Mouse (Mus musculus) gastrocnemius, postnatal 36 days (tissue): ENCODE data around the gene Cdkal1. TPM values are rescaled to one million over a fixed set of nuclear protein-coding genes. Genes with fewer than 3 reads are reported as not detected.

Experiments used
- DNase-seq, 2 experiments: peaks; one replicate each; pipeline ENCODE4 v3.0.0; 2022
- intact Hi-C: fragments of 180-260 bp; cut with DNase I; formaldehyde crosslinking; loops from one replicate; pipeline ENCODE4 v1.15.1; 2025
- total RNA-seq, 2 experiments: library from RNA; stranded (reverse); gene quantifications; 2 replicates each; pipeline ENCODE4 v1.2.3; 2021

Cdkal1 gene
- total RNA-seq, 2 experiments from 2014 or later: 29.1 to 31.3 TPM

DNA sequence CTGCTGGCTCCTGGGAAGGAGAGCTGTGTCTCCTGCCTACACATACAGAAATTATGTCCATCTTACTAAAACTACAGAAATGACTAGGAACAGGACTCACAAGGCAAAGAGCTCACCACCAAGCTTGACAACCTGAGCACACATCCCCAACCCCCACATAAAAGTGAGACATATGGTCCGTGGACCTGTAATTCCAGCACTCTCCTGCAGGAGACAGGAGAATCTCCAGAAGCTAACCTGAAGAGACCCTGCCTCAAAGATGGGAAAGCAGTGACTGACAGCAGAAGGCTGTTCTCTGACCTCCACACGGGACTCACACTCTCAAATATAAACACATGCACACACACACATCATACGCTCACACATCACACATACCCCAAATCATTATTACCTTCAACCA lies 36.3 kb downstream of the Cdkal1 start:
- intact Hi-C loops: no loop called here
- DNase-seq: no peak

DNA sequence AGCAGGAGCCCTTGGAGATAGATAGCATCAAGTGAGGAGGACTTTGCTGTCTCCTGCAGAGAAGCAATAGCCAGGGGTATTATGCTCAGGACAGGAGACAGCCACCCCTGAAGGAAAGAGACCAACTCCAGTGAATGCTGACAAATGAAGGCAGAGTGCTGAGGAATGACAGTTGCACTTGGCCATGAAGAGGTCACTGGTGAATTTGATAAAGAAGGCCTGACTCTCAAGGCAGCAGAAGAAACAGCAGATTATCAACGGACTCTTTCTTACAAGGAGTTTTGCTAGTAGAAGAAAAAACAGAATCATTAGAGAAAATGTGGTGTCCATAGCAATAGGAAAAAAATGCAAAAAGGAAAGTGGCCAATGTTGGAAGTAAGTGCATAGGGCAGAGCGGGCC lies 37.2 kb downstream of the Cdkal1 start:
- intact Hi-C loops: no loop called here
- no peak for DNase-seq

DNA sequence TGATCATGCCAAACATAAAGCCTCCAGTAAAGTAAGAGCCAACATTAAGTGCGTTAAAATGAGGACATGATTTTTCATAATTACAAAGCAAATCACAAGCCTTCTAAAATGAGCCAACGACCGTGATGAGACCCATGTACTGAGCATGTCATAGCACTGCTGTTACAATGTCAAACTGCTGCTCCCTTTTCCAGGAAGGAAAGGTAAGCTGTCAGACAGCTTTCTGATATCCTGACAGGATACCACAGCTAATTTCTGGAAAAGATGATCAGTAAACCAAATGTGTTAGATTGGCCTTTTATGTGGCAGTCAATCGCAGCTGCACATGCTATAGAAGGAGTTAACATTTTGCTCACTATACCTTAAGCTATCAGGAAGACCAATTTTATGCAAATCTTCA lies 44.7 kb downstream of the Cdkal1 start:
- intact Hi-C loops: no loop called here
- no peak for DNase-seq

DNA sequence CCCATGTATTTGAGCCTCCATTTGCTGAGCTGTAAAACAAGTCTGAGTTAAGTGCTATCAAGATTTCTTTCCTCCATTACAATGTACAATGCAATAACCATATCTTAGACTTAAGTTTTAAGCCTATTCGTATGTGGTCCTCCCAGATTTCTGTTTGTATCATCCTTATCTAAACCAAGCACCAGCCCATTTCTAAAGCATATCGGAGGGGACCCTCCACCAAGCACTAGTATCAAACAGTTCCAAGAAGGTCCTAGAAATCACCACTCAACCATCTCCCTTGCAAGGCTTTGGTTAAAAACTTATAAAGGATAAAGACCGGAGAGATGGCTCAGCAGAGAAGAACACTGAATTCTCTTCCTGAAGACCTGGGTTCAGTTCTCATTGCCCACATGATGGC lies 47.1 kb downstream of the Cdkal1 start:
- no peak for DNase-seq
- intact Hi-C loops: no loop called here

DNA sequence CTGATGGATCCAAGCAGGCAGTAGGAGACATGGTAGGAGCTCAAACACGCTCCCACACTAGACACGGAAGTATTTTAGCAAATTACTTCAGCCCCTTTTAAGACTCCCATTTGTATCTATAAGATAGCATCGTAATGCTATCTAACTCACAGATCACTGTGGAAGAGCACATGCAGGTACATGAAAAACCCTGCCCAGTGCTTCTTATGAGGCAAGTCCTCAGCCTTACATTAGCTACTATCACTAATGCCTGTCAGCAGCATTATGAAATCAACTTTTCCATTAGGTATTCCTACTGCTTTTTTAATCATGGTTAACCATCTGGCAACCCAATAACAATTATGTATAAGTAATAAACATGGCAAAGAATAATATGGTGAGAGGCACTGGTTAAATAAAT lies 47.5 kb downstream of the Cdkal1 start:
- intact Hi-C loops: no loop called here
- DNase-seq: no peak

DNA sequence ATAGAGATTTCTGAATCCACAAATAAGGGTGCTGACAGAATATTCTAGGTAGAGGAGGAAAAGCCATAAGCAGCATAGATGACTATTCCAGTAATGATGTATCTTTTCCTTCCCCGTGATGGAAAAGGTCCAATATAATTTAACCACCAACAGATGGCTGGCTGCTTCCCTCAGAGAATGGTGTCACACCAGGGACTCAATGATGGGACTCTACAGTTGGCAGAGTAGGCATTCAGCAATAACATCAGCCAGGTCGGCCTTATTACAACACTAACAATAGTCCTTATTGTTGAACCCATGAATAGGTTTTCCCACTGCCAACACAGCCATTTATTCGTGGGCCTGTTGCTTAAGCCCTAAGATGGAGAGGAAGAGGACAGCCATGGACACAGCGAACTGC lies 48.6 kb downstream of the Cdkal1 start:
- intact Hi-C loops: no loop called here
- DNase-seq: no peak

DNA sequence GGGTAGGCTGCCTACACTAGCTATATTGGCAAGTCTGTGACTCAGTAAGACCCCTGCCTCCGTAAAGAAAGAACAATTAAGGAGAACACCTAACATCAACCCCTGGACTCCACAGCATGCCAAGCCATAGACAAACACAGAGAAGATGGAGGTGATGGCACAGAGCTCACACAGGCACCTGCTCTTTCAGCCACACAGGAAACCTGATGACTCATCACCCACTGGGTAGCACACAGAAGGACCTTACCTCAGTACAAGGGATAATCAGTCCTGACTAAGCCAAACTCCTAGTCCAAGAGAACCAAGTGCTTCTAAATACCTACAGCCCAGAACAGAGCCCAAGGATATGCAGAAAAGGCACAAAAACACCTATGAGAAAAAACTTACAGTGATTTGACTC lies 50.2 kb downstream of the Cdkal1 start:
- intact Hi-C loops: no loop called here
- no peak for DNase-seq

DNA sequence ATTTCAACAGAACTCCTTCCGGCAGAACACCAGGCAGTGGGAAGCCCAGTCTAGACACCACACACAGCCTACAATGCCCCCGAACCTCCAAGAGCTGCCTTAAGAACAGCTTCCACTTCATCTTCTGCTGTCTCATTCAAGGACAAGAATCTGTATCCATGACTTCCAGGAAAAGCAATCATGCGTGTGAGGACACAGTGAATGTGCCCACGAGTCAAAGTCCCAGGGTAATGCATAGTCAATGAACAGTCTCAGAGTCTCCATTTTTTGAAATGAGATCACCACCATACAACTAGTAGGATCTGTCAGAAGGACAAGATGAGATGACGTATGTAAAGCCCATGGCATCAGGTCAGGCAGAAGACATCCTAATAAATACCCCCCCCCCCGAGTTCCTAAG lies 51.4 kb downstream of the Cdkal1 start:
- intact Hi-C loops: no loop called here
- no peak for DNase-seq

DNA sequence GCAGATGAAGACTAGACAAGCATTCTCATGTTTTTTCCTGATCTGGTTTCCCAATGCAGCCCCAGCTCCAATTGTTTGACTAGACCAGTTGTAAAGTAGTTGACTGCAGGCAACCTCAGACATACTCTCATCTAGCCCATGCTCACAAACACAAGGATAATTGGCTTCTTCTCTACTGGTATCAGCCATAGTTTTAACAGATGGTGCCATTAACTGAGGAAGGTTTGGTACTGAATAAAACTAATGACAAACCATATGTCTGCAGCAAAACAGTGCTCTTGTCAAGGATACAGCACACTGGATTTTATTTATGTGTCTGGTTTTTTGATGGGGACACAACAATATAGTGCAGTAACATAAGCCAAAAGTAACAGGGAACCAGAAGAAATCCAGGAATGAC lies 52.8 kb downstream of the Cdkal1 start:
- intact Hi-C loops: no loop called here
- DNase-seq: no peak

DNA sequence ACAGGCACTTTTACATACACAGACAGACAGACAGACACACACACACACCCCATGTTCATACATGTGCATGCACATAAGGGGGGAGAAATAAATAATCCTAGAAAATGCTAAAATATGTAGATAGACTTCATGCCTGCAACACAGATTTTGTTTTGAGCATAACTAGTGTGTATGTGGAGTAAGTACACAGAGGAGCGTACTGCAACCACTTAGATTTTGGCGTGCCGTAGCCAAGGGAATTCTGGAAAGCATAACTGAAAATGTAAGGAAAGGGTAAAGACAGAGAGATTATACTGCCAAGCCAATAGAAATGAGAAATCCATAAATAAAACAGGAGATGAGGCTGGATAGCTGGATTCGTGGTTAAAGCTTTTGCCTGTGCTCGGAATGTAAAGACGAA lies 55.4 kb downstream of the Cdkal1 start:
- DNase-seq: no peak
- intact Hi-C loops: no loop called here

DNA sequence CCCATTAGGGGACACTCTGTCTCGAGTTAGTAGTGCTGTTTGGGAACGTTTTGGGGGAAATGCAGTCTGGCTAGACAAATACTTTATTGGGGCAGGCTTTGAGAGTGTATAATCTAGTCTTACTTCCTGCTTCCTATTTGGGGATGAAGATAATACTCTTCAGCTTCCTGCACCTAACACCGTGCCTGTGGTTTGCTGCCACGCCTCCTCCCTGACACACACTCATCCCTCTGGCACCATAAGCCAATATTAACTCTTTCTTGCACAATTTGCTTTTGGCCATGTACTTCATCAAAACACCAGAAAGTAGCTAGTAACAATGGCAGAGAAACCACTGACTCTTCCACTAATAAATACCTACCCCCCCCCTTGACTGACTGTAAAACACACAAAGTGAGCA lies 63.4 kb downstream of the Cdkal1 start:
- intact Hi-C loops: no loop called here
- no peak for DNase-seq

DNA sequence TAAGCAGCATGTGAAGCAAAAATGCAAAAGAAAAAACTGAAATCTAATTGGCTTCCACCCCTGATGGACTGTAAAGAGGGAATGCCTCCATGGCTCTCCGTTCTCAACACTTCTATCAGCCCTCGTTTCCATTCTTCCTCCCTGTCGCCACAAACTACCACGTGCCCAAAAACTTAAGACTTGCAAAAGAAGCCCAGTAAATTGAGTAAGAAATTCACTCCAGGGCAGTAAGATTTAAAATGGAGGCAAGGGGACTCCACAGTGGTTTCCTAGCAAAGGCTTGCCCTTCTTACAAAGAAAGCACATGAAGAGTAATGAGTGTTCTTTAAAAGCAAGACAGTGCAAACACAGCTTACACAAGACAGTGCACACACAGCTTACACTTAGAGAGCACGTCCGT lies 64.0 kb downstream of the Cdkal1 start:
- no peak for DNase-seq
- intact Hi-C loops: no loop called here

DNA sequence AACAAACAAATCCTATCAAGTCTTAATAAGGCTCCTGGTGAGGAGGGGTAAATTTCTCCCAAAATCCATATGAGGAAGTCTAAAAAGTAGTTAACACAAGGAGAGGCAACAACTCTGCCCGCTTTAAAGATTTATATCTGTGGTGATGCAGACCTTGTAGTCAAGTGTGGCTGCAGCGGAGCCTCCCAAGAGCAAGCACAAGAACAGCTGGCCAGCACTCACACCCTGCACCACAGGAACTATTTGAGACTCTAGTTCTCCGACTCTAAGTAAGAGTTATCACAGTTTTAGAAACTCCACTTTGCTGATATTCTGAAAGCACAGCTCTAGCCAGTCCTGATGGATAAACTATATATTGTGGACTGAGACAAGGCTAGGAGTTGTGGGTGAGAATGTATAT lies 68.5 kb downstream of the Cdkal1 start:
- no peak for DNase-seq
- intact Hi-C loops: no loop called here

DNA sequence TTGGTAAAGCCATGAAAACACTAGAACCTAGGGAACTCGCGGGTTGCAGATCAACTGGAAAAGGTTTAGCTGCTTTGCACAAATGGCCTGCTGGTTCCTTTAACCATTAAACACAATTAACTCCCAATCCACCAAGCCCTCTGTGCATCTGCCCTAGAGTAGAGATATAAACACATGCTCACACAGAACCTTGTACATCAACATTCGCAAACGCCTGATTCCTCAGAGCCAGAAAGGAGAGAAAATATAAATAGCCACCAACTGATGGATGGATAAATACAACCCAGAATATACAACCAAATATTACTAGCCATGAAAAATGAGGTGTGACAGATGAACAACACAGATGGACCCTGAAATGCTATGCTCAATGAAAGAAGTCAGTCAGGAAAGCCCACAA lies 70.6 kb downstream of the Cdkal1 start:
- no peak for DNase-seq
- intact Hi-C loops: no loop called here

DNA sequence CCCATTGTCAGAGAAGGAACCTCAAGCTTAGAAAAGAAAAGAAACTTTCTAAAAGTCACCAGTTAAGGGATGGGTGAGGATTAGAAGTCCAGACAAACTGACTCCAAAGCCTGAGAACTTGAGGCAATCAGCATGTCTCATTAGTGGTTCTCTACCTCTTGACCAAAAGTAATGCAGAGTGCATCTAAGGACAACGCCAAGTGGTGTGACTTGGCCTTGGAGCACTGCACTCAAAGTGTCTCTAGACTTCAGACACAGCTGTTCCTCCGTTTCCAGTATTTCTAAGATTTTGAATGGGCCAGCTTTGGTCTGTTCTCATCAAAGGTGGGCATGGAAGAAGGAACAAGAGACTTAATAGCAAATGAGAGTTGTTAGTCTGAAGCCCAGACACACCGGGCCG lies 74.1 kb downstream of the Cdkal1 start:
- no peak for DNase-seq
- intact Hi-C loops: no loop called here

DNA sequence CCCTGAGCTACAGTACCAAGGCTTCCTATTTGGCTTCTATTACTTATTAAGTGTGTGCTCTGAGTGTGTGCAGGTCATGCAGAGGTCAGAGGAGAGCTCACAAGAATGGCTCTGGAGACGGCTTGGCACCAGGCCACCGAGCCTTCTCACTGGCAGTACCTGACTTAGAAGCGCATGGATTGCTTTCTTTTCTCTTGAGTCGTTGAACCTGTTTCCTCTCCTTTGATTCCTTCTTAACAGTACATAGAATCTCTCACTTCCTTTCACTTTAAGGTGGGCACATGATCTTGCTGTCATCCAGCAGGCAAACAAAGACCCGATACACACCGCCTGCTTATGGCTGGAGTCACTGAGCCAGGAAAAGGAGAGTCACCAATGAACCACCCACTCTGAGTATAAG lies 74.8 kb downstream of the Cdkal1 start:
- peak in 1 of 2 experiments; percentile 13 for DNase-seq
- intact Hi-C loops: no loop called here

DNA sequence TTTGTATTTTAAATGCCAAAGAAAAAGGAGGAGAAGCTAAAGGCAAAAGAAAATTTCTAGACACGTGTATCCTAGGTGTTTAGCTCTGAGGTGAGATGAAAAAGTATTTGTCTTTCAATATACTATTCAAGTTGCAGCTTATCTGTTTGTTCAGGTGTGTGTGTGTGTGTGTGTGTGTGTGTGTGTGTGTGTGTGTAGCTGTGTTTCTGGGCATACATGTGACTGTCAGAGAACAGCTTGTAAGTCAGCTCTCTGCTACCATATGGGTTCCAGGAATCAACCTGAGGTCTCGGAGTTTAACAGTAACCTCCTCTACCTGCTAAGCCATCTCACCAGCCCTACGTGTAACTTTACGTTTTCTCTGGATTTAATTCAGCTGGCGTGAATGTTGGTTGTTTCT lies 76.0 kb downstream of the Cdkal1 start:
- intact Hi-C loops: no loop called here
- DNase-seq: no peak

DNA sequence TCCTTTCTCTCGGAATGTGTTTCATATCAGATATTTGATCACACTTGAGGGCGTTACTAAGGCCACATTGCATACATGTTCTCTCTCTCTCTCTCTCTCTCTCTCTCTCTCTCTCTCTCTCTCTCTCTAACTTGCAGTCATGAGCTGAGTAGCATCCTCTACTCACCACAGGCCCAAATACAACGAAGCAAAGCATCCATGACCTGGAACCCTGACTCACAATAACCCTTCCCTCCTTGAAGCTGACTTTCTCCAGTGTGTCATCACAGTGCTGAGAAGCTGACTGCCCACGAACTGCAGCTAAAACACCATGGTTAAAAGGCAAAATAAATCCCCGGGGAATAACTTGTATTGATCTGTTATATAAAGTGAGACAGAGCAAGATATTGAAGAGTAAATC lies 76.4 kb downstream of the Cdkal1 start:
- DNase-seq: no peak
- intact Hi-C loops: no loop called here

DNA sequence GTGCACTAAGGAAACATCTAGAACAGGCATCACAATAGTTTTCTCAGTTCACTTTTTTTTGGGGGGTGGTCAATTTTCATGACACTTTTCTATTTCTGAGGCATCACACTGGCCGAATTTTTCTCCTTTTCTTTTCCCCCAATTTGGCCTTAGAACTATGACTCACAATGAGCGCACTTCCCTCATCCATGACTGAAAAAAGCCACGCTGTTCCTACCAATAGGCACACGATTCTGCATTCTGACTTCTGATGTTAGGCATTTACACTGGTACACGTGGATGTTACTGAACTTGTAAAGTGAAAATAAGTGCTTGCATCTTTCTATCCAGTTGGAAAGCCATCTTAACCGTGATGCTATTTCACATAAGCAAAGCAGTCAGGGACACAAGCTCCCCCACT lies 77.3 kb downstream of the Cdkal1 start:
- intact Hi-C loops: no loop called here
- DNase-seq: no peak

DNA sequence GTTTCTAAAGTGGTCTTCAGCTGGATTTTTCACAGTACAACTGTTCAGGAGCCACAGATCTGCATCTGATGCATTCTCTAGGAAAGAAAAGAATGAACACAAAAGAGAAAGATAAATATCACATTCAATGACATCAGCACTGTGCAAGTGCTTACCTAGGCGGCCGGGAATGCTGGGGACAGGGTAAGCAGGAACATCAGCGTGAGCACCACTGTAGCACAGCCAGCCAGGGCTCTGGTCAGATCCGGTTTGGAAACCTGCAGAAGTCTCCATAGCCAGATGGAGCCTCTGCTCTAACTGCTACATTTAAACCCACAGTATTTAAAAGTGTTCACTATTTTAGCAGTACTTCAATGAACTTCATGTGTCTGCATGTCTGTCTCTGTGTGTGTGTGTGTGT lies 78.2 kb downstream of the Cdkal1 start:
- no peak for DNase-seq
- intact Hi-C loops: no loop called here

DNA sequence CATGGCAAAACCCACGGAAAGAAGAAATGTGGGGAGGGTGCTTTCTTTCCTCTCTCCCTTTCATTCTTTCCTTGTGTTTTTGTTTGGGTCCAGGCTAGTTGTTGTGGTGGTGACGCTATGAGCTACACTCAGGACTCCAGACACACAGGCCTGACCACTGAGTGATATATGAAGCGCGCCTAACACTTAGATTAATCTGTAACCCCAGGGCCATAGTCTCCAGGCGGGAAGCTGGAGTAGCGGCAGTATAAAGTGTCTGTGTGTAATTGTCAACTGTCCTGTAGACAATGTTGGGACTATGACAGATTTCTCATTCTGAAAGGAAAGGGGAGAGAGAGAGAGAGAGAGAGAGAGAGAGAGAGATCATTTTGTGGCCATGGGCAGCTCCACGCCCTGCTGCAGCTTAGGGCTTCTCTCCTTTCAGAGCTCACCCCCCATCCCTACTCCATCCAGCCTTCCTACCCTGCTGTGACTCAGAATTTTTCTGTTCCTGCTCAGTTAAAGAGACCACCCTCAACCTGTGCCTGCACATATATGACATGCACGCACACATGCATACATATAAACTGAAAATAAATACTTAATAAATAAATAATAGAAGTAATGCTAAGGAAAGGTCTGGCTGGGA lies 79.8 kb downstream of the Cdkal1 start:
- no peak for DNase-seq
- intact Hi-C loops: no loop called here

DNA sequence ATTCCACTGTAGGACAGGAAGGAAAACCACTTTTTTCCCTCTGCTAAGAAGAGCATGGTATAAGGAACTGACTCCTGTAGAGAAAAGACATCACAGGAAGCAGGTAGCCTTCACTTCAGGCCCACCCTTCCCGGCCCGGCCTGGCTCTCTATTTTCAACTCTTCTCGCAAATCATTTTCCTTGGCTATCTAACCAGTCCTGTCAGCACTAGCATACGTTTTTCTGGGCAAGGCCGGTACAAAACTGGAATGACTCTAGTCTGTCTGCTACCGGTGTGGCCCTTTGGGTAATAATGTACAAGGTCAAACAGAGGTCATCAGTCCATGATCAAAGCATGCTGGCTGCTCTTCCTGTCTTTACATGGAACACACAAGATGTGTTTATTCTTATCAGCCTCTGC lies 81.9 kb downstream of the Cdkal1 start:
- no peak for DNase-seq
- intact Hi-C loops: no loop called here

DNA sequence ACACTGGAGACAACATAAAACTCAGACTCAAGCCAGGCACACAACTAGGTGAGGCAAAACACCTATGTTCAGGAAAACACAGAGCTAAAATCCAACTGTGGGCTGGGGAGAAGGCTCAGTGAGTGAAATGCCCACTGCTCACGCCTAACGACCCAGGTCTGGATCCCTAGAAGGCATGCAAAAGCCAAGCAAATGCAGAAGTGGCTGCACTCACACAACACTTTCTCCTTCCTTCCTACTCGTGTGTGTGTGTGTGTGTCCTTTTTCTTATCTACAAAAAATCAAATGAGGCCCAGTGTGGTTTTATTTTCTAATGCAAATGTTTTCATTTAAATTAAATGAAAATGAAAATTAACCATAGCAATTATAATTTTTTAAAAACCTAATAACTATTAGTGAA lies 82.5 kb downstream of the Cdkal1 start:
- no peak for DNase-seq

More for the DNA sequence above, 82.5 kb downstream of the Cdkal1 start:
- intact Hi-C loops: no loop called here
